In the genomic region with DNA sequence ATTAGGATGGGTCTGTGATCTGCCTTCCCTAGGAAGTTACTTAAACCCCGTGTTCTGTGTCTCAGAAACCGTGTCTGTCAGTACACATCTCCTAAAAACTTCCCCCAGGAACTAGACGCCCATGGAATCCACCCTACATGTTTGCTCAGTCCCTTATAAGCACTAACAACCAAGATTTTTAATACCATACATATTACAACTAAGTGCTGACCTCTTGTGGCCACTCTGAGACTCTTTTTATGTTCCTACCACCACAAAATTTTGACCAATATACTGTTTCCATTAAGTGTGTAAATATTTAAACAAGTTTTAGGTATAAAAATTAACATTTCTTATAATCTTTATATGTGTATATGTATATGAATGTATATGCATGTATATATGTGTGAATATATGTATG, we compare ENCODE assay signal across 8 mouse cellular contexts.
DNase-seq lines count a peak whose midpoint lies in the region; ATAC-seq lines count a peak whose summit lies in the region.

No protein-coding gene starts in this region.

- peak; percentile 22; the same call in 1 of the 2 replicates for ATAC-seq in forebrain, embryonic 11.5 days (replicated peaks; ENCODE audit: low FRiP score)
- ATAC-seq in forebrain, embryonic 12.5 days (ENCODE audit: low FRiP score): no peak
- no peak for ATAC-seq in kidney, embryonic 14.5 days (ENCODE audit: low FRiP score, low TSS enrichment)
- ATAC-seq in granulocyte monocyte progenitor cell, adult 5-6 weeks (replicated peaks; ENCODE audit: poor library complexity, severe bottlenecking): peak; percentile 58

- H3K4me1 ChIP-seq in forebrain, embryonic 11.5 days (replicated peaks; ENCODE audit: control insufficient read depth, insufficient read depth, low read length): no peaks in the 10 kb centered on the region
- H3K4me1 ChIP-seq in forebrain, embryonic 12.5 days: 0 out of 2 replicates have a peak, but pooled peaks cover 4% of the 10 kb centered on the region
- H3K4me1 ChIP-seq in kidney, embryonic 14.5 days (ENCODE audit: control insufficient read depth, insufficient read depth, low read length): no peaks in the 10 kb centered on the region

- no peak overlapping the region for H3K9ac ChIP-seq in forebrain, embryonic 11.5 days (ENCODE audit: low read length)
- H3K9ac ChIP-seq in forebrain, embryonic 12.5 days: no peak overlapping the region
- no peak overlapping the region for H3K9ac ChIP-seq in kidney, embryonic 14.5 days (ENCODE audit: low read depth, low read length)

- no peak overlapping the region for H3K27ac ChIP-seq in forebrain, embryonic 11.5 days (ENCODE audit: low read depth, low read length)
- H3K27ac ChIP-seq in forebrain, embryonic 12.5 days: no peak overlapping the region
- no peak overlapping the region for H3K27ac ChIP-seq in kidney, embryonic 14.5 days (ENCODE audit: low read depth, low read length)

- no peak for DNase-seq in forebrain, embryonic 11.5 days (ENCODE audit: low spot score)
- DNase-seq in kidney, postnatal 10 days: peak; percentile 47
- DNase-seq in CD4-positive, CD25-positive, alpha-beta regulatory T cell, adult 2 months (ENCODE audit: low read depth, low spot score): peak; percentile 40
- DNase-seq in cerebellum, adult 8-10 months: no peak
- DNase-seq in thymus, postnatal 4 days: no peak

- no peaks in the 10 kb centered on the region for H3K27me3 ChIP-seq in forebrain, embryonic 11.5 days (ENCODE audit: control insufficient read depth, insufficient read depth, low read length)
- no peaks in the 10 kb centered on the region for H3K27me3 ChIP-seq in forebrain, embryonic 12.5 days
- H3K27me3 ChIP-seq in kidney, embryonic 14.5 days (ENCODE audit: control insufficient read depth, insufficient read depth, low read length): no peaks in the 10 kb centered on the region

- no peak overlapping the region for H3K4me2 ChIP-seq in forebrain, embryonic 11.5 days (ENCODE audit: low read depth, low read length, severe bottlenecking)
- no peak overlapping the region for H3K4me2 ChIP-seq in forebrain, embryonic 12.5 days
- no peak overlapping the region for H3K4me2 ChIP-seq in kidney, embryonic 14.5 days (replicated peaks; ENCODE audit: low read depth, low read length)

- WGBS in forebrain, embryonic 11.5 days: 11% methylated on average over 3 of the region's 3 CpGs
- whole genome bisulfite sequencing in forebrain, embryonic 12.5 days: 11% methylated on average over 3 of the region's 3 CpGs
- WGBS in kidney, embryonic 14.5 days: 5% methylated on average over 3 of the region's 3 CpGs

- H3K4me3 ChIP-seq in forebrain, embryonic 11.5 days (ENCODE audit: low read depth, low read length): no peak overlapping the region
- H3K4me3 ChIP-seq in forebrain, embryonic 12.5 days (replicated peaks): no peak overlapping the region
- no peak overlapping the region for H3K4me3 ChIP-seq in kidney, embryonic 14.5 days (ENCODE audit: low read length)

- H3K36me3 ChIP-seq in forebrain, embryonic 11.5 days (ENCODE audit: control insufficient read depth, insufficient read depth, low read length): no peaks in the 10 kb centered on the region
- H3K36me3 ChIP-seq in forebrain, embryonic 12.5 days (replicated peaks): no peaks in the 10 kb centered on the region
- H3K36me3 ChIP-seq in kidney, embryonic 14.5 days (ENCODE audit: control insufficient read depth, insufficient read depth, low read length): no peaks in the 10 kb centered on the region

- H3K9me3 ChIP-seq in forebrain, embryonic 11.5 days (ENCODE audit: control insufficient read depth, low read length): no peaks in the 10 kb centered on the region
- no peaks in the 10 kb centered on the region for H3K9me3 ChIP-seq in forebrain, embryonic 12.5 days
- H3K9me3 ChIP-seq in kidney, embryonic 14.5 days (ENCODE audit: control insufficient read depth, low read length): no peaks in the 10 kb centered on the region

Comparison
In these comparisons a context has a peak if more than half of its experiments do, and no peak if none do; other contexts are left out.
1. ATAC-seq: peak in forebrain, embryonic 11.5 days (single experiment) and granulocyte monocyte progenitor cell, adult 5-6 weeks (single experiment); none in forebrain, embryonic 12.5 days (single experiment) and kidney, embryonic 14.5 days (single experiment).
2. DNase-seq: peak in kidney, postnatal 10 days (single experiment) and CD4-positive, CD25-positive, alpha-beta regulatory T cell, adult 2 months (single experiment); none in forebrain, embryonic 11.5 days (single experiment), cerebellum, adult 8-10 months (single experiment) and thymus, postnatal 4 days (single experiment).